Comparison of ENCODE assay signal across 9 mouse cellular contexts in genomic region chr9:13323612-13324011, GRCm38 (mm10). TPM values are rescaled to one million over a fixed set of nuclear protein-coding genes. Genes with fewer than 3 reads are reported as not detected.
DNase-seq lines count a peak whose midpoint lies in the region; ATAC-seq and TF ChIP-seq lines count a peak whose summit lies in the region.
"Had no signal": no experiment of that assay in that cellular context is flagged by ENCODE, and none has a peak within 500 bp of the region (broad histone marks: within the 10 kb centered on the region; RNA-seq: fewer than 3 reads in every experiment).

No protein-coding gene starts in this region.

- H3K36me3 ChIP-seq in forebrain, embryonic 10.5 days (replicated peaks) = no peaks in the 10 kb centered on the region
- no peaks in the 10 kb centered on the region for H3K36me3 ChIP-seq in forebrain, postnatal 0 days (ENCODE audit: insufficient read depth)
- H3K36me3 ChIP-seq in heart, embryonic 12.5 days = no peaks in the 10 kb centered on the region

- no peak for TF ChIP-seq CTCF in forebrain, postnatal 0 days (IDR thresholded peaks at IDR 0.05; ENCODE audit: low read depth)

- no peak for DNase-seq in forebrain, embryonic 10.5 days (ENCODE audit: extremely low spot score, low spot score)
- DNase-seq in forebrain, postnatal 0 days = no peak
- DNase-seq in B cell, adult 2 months = peak; percentile 33 to 45
- DNase-seq in lung, postnatal 4 days = peak; percentile 33 to 41
- no peak for DNase-seq in right cerebral cortex, adult 2 months (ENCODE audit: low spot score in 2 of 2)
- no peak for DNase-seq in cerebellum, adult 9-10 months
- DNase-seq in embryo, embryonic 9.5 days (ENCODE audit: extremely low spot score) = no peak

- H3K27me3 ChIP-seq in forebrain, embryonic 10.5 days (ENCODE audit: poor library complexity, severe bottlenecking) = no peaks in the 10 kb centered on the region
- no peaks in the 10 kb centered on the region for H3K27me3 ChIP-seq in forebrain, postnatal 0 days (ENCODE audit: insufficient read depth, low read length)
- no peaks in the 10 kb centered on the region for H3K27me3 ChIP-seq in heart, embryonic 12.5 days (replicated peaks)

- peaks cover 12% of the 10 kb centered on the region for H3K4me1 ChIP-seq in forebrain, embryonic 10.5 days
- H3K4me1 ChIP-seq in forebrain, postnatal 0 days (ENCODE audit: insufficient read depth) = no peaks in the 10 kb centered on the region
- H3K4me1 ChIP-seq in heart, embryonic 12.5 days (replicated peaks) = peaks cover 43% of the 10 kb centered on the region

- peak overlapping the region; percentile 51; the same call in 1 of the 2 replicates for H3K27ac ChIP-seq in forebrain, embryonic 10.5 days
- H3K27ac ChIP-seq in forebrain, postnatal 0 days (ENCODE audit: low read depth, low read length) = no peak overlapping the region
- peak overlapping the region; percentile 74 for H3K27ac ChIP-seq in heart, embryonic 12.5 days (ENCODE audit: poor library complexity, severe bottlenecking)

- 25% methylated on average over 1 of the region's 1 CpGs for whole genome bisulfite sequencing in forebrain, embryonic 10.5 days
- 15% methylated on average over 1 of the region's 1 CpGs for WGBS in forebrain, postnatal 0 days
- 19% methylated on average over 1 of the region's 1 CpGs for WGBS in heart, embryonic 12.5 days

- H3K9ac ChIP-seq in forebrain, postnatal 0 days = no peak overlapping the region
- no peak overlapping the region for H3K9ac ChIP-seq in heart, embryonic 12.5 days

- no peak overlapping the region for H3K4me3 ChIP-seq in forebrain, embryonic 10.5 days
- H3K4me3 ChIP-seq in forebrain, postnatal 0 days (ENCODE audit: low read depth, low read length) = no peak overlapping the region
- no peak overlapping the region for H3K4me3 ChIP-seq in heart, embryonic 12.5 days
- H3K4me3 ChIP-seq: erythroblast, embryonic 14.5 days had no signal

- no peak for ATAC-seq in forebrain, postnatal 0 days
- peak; percentile 53; the same call in 1 of the 2 replicates for ATAC-seq in heart, embryonic 12.5 days (ENCODE audit: insufficient number of reproducible peaks, low FRiP score)

- no peak overlapping the region for H3K4me2 ChIP-seq in forebrain, postnatal 0 days (ENCODE audit: low read depth)
- H3K4me2 ChIP-seq in heart, embryonic 12.5 days = peak overlapping the region; percentile 1; the same call in 1 of the 2 replicates

- no peaks in the 10 kb centered on the region for H3K9me3 ChIP-seq in forebrain, embryonic 10.5 days
- H3K9me3 ChIP-seq in forebrain, postnatal 0 days (ENCODE audit: low read length) = no peaks in the 10 kb centered on the region
- no peaks in the 10 kb centered on the region for H3K9me3 ChIP-seq in heart, embryonic 12.5 days (replicated peaks)

RNA-seq across cellular contexts. Expression of gene Maml2, which starts 25.9 kb away (rescaled TPM):
- 5.9 and 6.3 TPM in 2 replicates for polyA plus RNA-seq in forebrain, embryonic 10.5 days (2016; fragmentation: Nextera tagmentation; extraction: Ambion mirVana)
- total RNA-seq in forebrain, postnatal 0 days (2014; rRNA removed) = 6.2 and 6.4 TPM in 2 replicates
- polyA plus RNA-seq in forebrain, postnatal 0 days (2015; fragmentation: Nextera tagmentation; extraction: Ambion mirVana) = 5.9 and 9.5 TPM in 2 replicates
- 11.6 and 12.3 TPM in 2 replicates for polyA plus RNA-seq in heart, embryonic 12.5 days (2016; fragmentation: Nextera tagmentation; extraction: Ambion mirVana)

Comparison
In these comparisons a context has a peak if more than half of its experiments do, and no peak if none do; other contexts are left out.
1. DNase-seq: peak in B cell, adult 2 months (2 of 2) and lung, postnatal 4 days (2 of 2); none in forebrain, embryonic 10.5 days (single experiment), forebrain, postnatal 0 days (single experiment), right cerebral cortex, adult 2 months (0 of 2), cerebellum, adult 9-10 months (single experiment) and embryo, embryonic 9.5 days (single experiment).